Mouse (Mus musculus): ENCODE results near the gene Spry2. TPM values are rescaled to one million over a fixed set of nuclear protein-coding genes. Genes with fewer than 3 reads are reported as not detected.

Gene Spry2
- polyA plus RNA-seq, 1 experiment from 2014 or later, result 3.0 TPM

DNA sequence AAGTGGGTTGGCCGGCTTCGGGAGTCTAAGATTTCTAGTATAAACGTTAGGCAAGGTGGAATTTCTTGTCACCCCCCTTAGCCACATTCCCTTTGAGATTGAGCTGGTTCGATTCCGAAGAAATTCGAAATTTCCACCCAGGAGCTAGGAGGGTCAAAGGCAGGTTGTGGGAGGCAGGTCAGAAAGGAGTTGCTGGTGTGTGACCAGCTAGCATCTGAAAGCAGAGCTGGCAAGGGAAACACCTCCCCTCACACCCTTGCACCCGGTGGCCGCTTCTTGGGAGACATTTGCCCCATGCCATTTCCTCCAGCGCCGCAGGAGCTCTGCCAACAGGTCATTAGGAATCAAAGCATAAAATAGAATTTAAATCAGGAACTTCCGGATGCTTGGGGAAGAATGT, 2.5 kb upstream of the Spry2 start:
- Histone ChIP-seq H3K79me2 (ENCODE audit: inconsistent target) (peaks cover 25% of the 10 kb centered on the region), H3K27ac (no peak overlapping the region), H3K36me3 (ENCODE audit: inconsistent target) (no peaks in the 10 kb centered on the region), H3K4me3 (ENCODE audit: inconsistent target) (peak overlapping the region; percentile 71; the same call in 1 of the 2 replicates)
- 22% methylated on average over 11 of the region's 11 CpGs for WGBS (ENCODE audit: missing documents)

DNA sequence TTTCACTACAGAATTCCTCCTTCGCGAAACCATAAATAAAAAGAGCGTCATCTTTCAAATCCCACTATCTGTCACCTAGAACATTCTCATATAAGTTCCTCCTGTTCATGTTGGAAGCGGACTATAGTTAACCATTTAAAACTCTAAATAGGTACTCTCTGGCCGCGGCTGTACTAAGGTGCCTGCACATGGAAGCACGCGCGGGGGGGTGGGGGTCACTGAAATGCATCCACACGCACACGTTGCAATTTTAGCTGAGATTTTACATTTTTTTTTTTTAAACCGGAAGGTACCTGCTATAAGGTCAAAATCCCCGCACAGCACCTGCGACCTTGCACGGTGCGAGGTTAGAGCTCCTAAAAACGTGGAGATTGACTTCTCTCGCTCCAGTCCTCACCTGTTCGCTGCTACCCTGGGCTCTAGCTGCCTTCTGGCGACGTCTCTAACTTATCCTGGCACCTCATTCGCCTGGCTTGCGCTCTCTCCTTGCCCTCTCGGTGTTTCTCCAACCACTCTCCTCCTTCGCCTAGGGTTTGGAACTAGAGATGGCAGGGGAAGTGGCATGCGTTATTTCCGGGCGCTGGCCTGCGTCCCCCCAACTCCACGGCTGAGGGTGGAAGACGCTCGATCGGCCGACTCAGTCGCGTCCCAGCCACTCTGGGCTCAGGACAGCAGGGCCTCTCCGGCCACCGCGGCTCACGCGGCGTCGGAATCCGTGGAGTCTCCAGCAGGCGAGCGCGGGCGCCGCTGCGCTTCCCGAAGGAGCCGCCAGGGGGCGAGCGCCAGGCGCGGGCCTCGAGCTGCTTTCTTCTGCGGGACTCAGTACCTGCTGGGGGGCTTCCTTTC, 1.9 kb upstream of the Spry2 start:
- WGBS (ENCODE audit: missing documents), result under 1% methylated on average over 58 of the region's 58 CpGs
- H3K36me3 ChIP-seq (ENCODE audit: inconsistent target), result no peaks in the 10 kb centered on the region
- H3K79me2 ChIP-seq (ENCODE audit: inconsistent target), result peaks cover 31% of the 10 kb centered on the region
- peak overlapping the region; percentile 91 for H3K27ac ChIP-seq
- H3K4me3 ChIP-seq (ENCODE audit: inconsistent target), result peak overlapping the region; percentile 71

DNA sequence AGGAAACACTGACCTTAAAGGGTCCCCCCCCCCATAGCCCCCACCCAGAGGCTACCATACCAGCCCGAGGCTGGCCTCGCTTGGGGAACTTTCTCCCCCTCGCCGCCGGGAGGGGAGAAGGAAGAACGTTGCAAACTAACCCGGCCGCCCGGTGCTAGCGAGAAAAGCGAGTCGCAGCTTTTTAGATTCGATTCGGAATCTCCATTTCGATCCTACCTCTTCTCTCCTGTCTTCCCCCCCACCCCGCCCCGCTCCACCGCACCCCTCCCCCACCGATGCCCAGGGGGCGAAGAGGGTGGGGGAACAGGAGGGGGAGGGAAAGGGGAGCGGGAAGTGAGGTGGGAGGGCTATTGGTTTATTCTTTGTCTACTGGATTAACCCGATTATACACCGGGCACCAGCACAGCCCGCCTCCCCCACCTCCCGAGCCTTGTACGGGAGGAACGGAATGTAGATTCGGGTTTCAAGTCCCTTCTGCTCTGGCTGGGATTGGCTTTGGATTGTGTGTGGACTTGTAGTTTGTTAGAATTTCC, 1.0 kb upstream of the Spry2 start:
- Histone ChIP-seq H3K4me3 (ENCODE audit: inconsistent target) (peak overlapping the region; percentile 71), H3K36me3 (ENCODE audit: inconsistent target) (no peaks in the 10 kb centered on the region), H3K27ac (peak overlapping the region; percentile 91), H3K79me2 (ENCODE audit: inconsistent target) (peaks cover 40% of the 10 kb centered on the region)
- under 1% methylated on average over 21 of the region's 28 CpGs for WGBS (ENCODE audit: missing documents)

DNA sequence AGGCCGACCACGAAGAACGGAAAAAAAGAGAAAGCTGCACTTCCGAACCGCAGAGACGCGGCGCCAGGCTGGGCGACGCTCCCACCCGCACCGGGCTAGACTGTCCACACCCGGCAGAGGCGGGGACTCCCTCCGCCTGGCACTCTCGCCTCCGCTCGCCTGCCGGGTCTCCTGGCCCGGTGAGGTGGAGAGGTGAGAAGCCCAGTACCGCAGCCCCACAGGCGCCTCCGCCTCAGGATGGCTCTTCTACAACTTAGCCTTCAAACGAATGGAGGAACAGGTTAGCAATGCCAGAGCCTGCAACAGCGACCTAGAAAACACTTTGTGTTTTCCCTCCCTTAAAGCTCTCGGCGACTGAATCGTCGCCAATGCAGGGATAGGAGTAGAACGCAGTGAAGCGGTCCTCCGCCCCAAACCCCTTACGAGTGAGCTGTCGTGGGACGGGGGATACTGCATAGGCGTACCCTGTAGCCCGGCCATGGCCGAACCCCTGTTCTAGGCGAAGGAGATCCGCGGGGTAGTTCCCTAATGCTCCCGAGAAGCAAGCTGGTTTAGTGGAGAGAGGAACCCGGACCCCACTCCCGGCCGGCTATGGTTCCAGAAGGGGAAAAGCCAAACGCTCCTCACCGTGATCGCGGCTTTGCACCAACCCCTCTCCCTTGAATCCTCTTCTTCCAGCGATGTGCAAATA, 513 bp downstream of the Spry2 start:
- 0% methylated on average over 48 of the region's 50 CpGs for WGBS (ENCODE audit: missing documents)
- H3K79me2 ChIP-seq (ENCODE audit: inconsistent target), result peaks cover 51% of the 10 kb centered on the region
- peak overlapping the region; percentile 98 for H3K4me3 ChIP-seq (ENCODE audit: inconsistent target)
- H3K27ac ChIP-seq, result peak overlapping the region; percentile 92
- no peaks in the 10 kb centered on the region for H3K36me3 ChIP-seq (ENCODE audit: inconsistent target)

DNA sequence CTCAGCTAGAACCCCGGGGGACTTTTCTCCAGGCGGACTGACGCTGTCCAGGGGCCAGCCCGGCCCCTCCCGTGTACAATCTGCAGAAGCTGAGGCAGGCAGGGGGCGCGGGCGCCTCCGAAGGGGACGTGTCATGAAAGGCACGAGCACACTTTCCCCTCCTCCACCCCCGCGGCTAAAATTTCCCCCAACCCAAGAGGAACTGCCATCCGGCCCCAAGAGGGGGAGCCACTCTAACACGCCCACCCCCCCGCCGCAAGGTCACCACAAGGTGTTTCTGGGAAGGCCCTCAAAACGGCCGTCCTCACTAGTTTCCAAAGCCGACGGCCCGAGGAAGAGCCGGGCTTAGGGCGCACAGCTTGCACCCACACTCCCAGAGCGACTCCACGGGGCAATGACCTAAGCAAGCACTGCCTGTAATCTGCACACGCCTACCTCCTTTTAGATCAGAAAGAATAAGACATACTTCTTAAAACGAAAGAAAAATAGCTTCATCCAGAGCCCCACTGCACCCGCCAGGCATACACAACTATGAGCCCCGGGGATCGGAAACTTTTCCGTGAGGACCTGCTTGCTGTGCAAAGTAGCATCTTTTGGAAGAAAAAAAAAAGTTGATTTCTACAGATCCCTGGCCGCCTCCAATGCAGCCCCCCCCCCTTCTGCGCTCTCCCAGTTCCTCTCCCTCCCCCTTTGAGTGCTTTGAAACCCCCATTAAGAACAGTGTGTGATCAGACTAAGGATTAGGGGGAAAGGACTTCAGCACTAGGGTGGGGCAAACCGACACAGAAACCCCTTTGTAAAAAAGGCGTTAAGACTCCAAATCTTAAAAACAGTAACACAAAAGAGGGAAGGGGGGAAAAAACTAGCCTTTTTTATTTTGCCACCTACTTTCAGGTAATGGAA, 1.4 kb downstream of the Spry2 start:
- 0% methylated on average over 32 of the region's 36 CpGs for WGBS (ENCODE audit: missing documents)
- peak overlapping the region; percentile 92 for H3K27ac ChIP-seq
- peak overlapping the region; percentile 98 for H3K4me3 ChIP-seq (ENCODE audit: inconsistent target)
- H3K79me2 ChIP-seq (ENCODE audit: inconsistent target), result peaks cover 51% of the 10 kb centered on the region
- no peaks in the 10 kb centered on the region for H3K36me3 ChIP-seq (ENCODE audit: inconsistent target)

DNA sequence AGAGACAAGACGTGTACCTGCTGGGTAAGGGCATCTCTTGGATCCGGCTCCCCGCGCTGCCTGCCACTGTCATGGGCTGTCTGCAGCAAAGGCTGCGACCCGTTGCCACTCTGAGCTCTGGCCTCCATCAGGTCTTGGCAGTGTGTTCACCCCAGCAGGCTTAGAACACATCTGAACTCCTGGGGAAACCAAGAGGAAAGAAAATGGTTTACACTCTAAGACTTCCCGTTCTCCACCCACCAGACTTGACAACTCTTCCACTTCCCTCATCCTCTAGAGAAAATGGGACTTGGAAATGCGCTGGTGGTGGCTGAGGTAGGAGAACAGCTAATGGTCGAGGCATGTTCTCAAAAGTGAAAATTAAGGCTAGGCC, 3.0 kb downstream of the Spry2 start:
- peak overlapping the region; percentile 98 for H3K4me3 ChIP-seq (ENCODE audit: inconsistent target)
- H3K27ac ChIP-seq, result 0 out of 2 replicates have a peak overlapping the region, but pooled peaks have one; percentile 92
- WGBS (ENCODE audit: missing documents), result 59% methylated on average over 9 of the region's 9 CpGs
- peaks cover 51% of the 10 kb centered on the region for H3K79me2 ChIP-seq (ENCODE audit: inconsistent target)
- no peaks in the 10 kb centered on the region for H3K36me3 ChIP-seq (ENCODE audit: inconsistent target)

DNA sequence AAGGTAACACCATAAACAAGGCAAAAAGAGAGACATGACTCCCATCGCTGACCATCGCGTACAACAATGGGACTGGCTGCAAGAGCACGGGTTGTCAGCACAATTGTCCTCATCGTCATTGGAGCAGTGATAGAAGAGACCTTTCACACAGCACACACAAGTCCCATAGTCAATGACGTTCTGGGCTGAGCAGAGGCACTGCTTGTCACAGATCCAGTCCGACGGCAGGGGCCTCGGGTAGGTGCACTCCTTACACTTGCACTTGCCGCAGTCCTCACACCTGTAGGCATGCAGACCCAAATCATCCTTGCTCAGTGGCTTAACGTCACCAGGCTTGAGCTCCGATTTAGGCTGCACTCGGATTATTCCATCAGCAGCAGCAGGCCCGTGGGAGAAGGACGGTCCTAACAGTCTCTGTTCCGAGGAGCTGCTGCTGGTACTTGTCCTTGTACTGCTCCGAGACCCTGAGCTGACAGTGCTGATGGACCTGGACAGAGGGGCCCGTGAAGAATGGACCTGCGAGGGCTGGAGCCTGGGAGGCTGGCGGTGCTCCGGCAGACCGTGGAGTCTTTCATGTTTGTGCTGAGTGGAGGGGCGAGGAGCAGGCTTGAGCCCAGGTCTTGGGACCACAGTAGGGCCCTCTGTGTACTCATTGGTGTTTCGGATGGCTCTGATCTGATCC, 3.5 kb downstream of the Spry2 start:
- Histone ChIP-seq H3K27ac (no peak overlapping the region), H3K36me3 (ENCODE audit: inconsistent target) (no peaks in the 10 kb centered on the region), H3K4me3 (ENCODE audit: inconsistent target) (peak overlapping the region; percentile 98; the same call in 1 of the 2 replicates), H3K79me2 (ENCODE audit: inconsistent target) (peaks cover 51% of the 10 kb centered on the region)
- 96% methylated on average over 24 of the region's 24 CpGs for WGBS (ENCODE audit: missing documents)

DNA sequence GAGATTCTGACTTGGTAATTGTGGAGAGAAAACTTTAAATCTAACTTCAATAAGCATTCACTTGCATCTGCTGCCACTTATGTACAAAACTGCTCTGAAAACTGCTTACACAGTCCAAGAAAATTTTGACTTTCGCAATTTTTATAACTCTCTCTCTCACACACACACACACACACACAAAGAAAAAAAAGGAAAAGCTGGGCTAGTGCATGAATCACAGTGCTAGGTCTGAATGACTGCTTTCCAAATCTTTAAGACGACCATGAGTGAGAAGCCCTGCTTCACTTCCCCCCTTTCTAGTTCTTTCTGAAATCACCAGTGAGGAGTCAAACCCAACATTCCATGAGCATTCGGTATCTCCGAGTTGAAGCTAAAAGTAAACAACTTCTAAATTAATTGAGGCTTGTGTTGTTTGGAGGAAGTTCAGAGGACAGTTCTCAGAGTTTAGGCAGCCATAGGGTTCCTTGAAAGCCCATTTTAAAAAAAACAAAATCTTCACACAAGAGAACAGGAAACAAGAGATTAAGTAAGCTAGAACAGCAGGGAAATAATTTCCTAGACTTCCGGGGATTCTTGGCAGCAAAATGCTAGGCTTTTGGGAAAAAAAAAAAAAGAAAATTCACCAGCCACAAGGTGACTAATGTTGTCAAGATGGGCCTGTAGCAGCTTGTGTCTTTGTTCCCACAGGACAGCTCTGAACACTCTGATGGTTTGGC, 5.9 kb downstream of the Spry2 start:
- WGBS (ENCODE audit: missing documents), result 52% methylated on average over 5 of the region's 5 CpGs
- no peaks in the 10 kb centered on the region for H3K36me3 ChIP-seq (ENCODE audit: inconsistent target)
- H3K4me3 ChIP-seq (ENCODE audit: inconsistent target), result no peak overlapping the region
- H3K27ac ChIP-seq, result no peak overlapping the region
- H3K79me2 ChIP-seq (ENCODE audit: inconsistent target), result peaks cover 42% of the 10 kb centered on the region

DNA sequence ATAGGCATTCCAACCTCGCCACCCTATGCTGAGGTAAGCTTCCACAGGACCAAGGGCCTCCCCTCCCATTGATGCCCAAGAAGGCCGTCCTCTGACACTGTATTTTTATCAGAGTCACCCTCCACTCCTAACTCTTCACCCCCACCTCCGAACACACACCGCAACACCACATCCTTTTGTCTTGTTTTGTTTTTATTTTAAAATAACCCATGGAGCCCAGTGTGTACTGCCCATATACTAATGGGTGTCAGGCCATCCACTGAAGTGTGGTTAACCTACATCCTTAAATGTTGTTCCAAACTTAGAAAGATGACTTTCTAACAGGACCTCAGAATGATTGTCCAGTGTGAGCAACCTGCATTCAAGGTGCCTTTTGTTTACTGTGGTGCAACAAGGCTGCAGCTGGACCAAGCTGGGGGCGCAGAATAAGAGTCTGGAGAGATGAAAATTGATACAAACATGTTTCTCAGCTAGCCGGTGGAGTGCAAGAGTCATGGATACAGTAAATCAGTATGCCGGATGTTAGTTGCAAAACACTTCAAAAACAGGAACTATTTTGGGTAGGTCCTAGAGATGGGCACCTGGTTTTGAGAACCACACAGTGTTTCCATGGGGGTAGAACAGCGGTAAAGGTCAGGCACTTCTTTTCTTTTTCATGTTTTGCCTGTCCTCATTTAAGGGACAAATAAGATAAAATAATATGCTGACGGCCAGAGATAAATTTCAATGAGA, 9.8 kb downstream of the Spry2 start:
- WGBS (ENCODE audit: missing documents), result 35% methylated on average over 9 of the region's 9 CpGs
- Histone ChIP-seq H3K36me3 (ENCODE audit: inconsistent target) (no peaks in the 10 kb centered on the region), H3K4me3 (ENCODE audit: inconsistent target) (no peak overlapping the region), H3K79me2 (ENCODE audit: inconsistent target) (peaks cover 3% of the 10 kb centered on the region; the same call in 1 of the 2 replicates), H3K27ac (no peak overlapping the region)

DNA sequence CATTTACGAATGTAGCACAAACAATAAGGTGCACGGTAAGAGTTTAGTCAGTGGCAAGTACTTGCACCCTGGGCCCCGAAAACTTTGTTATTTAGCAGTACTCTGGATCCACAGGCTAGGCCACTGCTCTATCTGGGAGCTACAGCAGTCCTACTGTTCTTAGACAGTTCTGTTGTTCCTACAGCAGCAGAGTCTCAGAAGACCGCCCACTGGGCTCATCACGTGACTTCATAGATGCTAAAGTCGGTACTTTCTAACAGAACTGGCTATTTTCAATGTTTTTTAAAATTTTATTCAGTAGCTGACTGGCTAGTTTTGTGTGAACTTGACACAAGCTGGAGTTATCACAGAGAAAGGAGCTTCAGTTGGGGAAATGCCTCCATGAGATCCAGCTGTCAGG, 11.4 kb downstream of the Spry2 start:
- no peaks in the 10 kb centered on the region for H3K79me2 ChIP-seq (ENCODE audit: inconsistent target)
- no peak overlapping the region for H3K4me3 ChIP-seq (ENCODE audit: inconsistent target)
- H3K36me3 ChIP-seq (ENCODE audit: inconsistent target), result no peaks in the 10 kb centered on the region
- H3K27ac ChIP-seq, result no peak overlapping the region
- 100% methylated on average over 6 of the region's 6 CpGs for WGBS (ENCODE audit: missing documents)

DNA sequence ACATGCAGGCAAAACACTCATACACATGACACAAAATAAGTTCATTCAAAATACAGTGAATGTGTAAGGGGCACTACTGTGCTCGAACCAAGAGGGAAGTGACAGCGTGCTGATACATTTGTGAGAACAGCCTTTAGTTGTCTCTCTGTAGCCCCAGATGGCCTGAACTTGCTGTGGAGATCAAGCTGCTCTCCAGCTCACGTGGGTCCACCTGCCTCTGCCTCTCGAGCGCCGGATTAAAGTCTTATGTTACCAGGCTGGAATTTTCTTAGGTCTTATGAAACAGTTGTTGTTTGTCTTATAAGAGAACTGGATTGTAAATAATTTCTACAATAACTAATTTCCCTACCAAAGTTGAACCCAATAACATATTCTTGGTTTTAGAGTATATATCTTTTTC, 13.4 kb downstream of the Spry2 start:
- WGBS (ENCODE audit: missing documents), result 93% methylated on average over 6 of the region's 6 CpGs
- Histone ChIP-seq H3K36me3 (ENCODE audit: inconsistent target) (no peaks in the 10 kb centered on the region), H3K79me2 (ENCODE audit: inconsistent target) (no peaks in the 10 kb centered on the region), H3K27ac (no peak overlapping the region), H3K4me3 (ENCODE audit: inconsistent target) (no peak overlapping the region)

DNA sequence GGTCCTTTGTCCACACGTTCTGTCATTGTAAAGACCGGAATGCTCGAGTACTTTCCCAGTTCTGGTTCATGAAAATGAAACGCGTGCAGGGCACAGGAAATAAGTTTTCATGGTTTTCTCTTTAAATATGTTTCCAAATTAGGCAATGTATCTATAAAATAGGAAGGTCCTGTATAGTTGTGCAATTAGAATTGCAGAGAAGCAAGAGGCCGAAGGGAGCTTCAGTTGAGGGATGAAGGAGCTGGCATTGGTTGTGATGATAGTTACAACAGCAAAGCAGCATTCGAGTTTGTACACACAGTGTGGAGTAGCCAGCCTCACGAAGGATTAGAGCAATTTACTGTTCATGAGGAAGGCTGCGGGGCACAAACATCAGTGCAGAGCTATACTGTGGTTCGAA, 18.3 kb downstream of the Spry2 start:
- no peaks in the 10 kb centered on the region for H3K79me2 ChIP-seq (ENCODE audit: inconsistent target)
- 38% methylated on average over 10 of the region's 10 CpGs for WGBS (ENCODE audit: missing documents)
- no peak overlapping the region for H3K4me3 ChIP-seq (ENCODE audit: inconsistent target)
- no peaks in the 10 kb centered on the region for H3K36me3 ChIP-seq (ENCODE audit: inconsistent target)
- H3K27ac ChIP-seq, result no peak overlapping the region

DNA sequence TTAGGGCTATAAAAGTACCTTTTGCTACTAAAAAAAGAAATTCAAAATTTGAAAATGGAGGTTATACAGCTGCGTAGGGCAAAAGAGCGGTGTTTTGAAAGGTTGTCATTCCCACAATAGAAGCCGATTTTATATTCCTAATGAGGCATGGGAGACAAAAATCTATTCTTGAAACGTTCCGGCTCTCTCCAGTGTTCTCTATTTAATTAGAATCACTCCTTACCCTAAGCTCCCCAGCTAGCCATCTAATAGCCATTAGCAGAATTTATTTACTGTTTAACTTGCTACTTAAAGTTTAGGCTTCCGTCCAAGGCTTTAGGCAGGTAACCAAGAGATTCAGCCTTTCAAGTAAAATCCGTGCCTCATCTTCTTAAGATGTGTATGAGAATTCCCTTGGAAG, 20.2 kb downstream of the Spry2 start:
- Histone ChIP-seq H3K4me3 (ENCODE audit: inconsistent target) (no peak overlapping the region), H3K27ac (no peak overlapping the region), H3K79me2 (ENCODE audit: inconsistent target) (no peaks in the 10 kb centered on the region), H3K36me3 (ENCODE audit: inconsistent target) (no peaks in the 10 kb centered on the region)
- 92% methylated on average over 5 of the region's 7 CpGs for WGBS (ENCODE audit: missing documents)

All from macrophage (primary cell).